Mouse (Mus musculus): ENCODE measurements at regions not wholly inside any gene's neighbourhood (a gene's known extent, or its start where the extent isn't known, plus 50 kb on each side); places are given as distances from the start of the nearest gene placed in this dataset.
A peak's percentile ranks its signal among the peaks of the same experiment; 100 is the strongest.

GRCm38 (mm10) chr4:98282275-98282674, 100.8 kb downstream of the Tm2d1 start:
- Histone ChIP-seq H3K4me3 (ENCODE audit: low read length) (no peak overlapping the region), H3K9ac (replicated peaks; ENCODE audit: low read length) (no peak overlapping the region), H3K4me1 (ENCODE audit: insufficient read depth, low read length) (no peaks in the 10 kb centered on the region), H3K27ac (no peak overlapping the region), H3K4me2 (ENCODE audit: low read depth, low read length) (no peak overlapping the region), H3K27me3 (ENCODE audit: insufficient read depth, low read length) (no peaks in the 10 kb centered on the region), H3K36me3 (ENCODE audit: insufficient read depth, low read length) (no peaks in the 10 kb centered on the region), H3K9me3 (ENCODE audit: low read length) (no peaks in the 10 kb centered on the region)
- no peak for ATAC-seq
- DNase-seq (ENCODE audit: low spot score) = no peak
- TF ChIP-seq CTCF (IDR thresholded peaks at IDR 0.05; ENCODE audit: low read depth) = no peak
- 77% methylated on average over 2 of the region's 2 CpGs for WGBS

- no peak overlapping the region for H3K4me3 ChIP-seq (ENCODE audit: low read length)
- no peaks in the 10 kb centered on the region for H3K4me1 ChIP-seq (ENCODE audit: insufficient read depth, low read length)
- no peaks in the 10 kb centered on the region for H3K9me3 ChIP-seq (ENCODE audit: low read length)
- DNase-seq (ENCODE audit: low spot score) (no peak), ATAC-seq (no peak)
- WGBS = 84% methylated on average over 7 of the region's 7 CpGs
- H3K27ac ChIP-seq = no peak overlapping the region
- H3K27me3 ChIP-seq (ENCODE audit: insufficient read depth, low read length) = no peaks in the 10 kb centered on the region
- TF ChIP-seq CTCF (IDR thresholded peaks at IDR 0.05; ENCODE audit: low read depth) = no peak
- H3K4me2 ChIP-seq (ENCODE audit: low read depth, low read length) = no peak overlapping the region
- H3K9ac ChIP-seq (replicated peaks; ENCODE audit: low read length) = no peak overlapping the region
- no peaks in the 10 kb centered on the region for H3K36me3 ChIP-seq (ENCODE audit: insufficient read depth, low read length)
Observed at GRCm38 (mm10) chr4:98258336-98258735, 124.8 kb downstream of the Tm2d1 start.

- Histone ChIP-seq H3K27ac (no peak overlapping the region), H3K9ac (replicated peaks; ENCODE audit: low read length) (no peak overlapping the region), H3K36me3 (ENCODE audit: insufficient read depth, low read length) (no peaks in the 10 kb centered on the region), H3K9me3 (ENCODE audit: low read length) (no peaks in the 10 kb centered on the region), H3K4me3 (ENCODE audit: low read length) (no peak overlapping the region), H3K27me3 (ENCODE audit: insufficient read depth, low read length) (no peaks in the 10 kb centered on the region), H3K4me1 (ENCODE audit: insufficient read depth, low read length) (no peaks in the 10 kb centered on the region), H3K4me2 (ENCODE audit: low read depth, low read length) (no peak overlapping the region)
- DNase-seq (ENCODE audit: low spot score) (peak; percentile 3), ATAC-seq (peak; percentile 61; the same call in 1 of the 2 replicates)
- TF ChIP-seq CTCF (IDR thresholded peaks at IDR 0.05; ENCODE audit: low read depth) = no peak
- WGBS = 59% methylated on average over 9 of the region's 9 CpGs
Observed at GRCm38 (mm10) chr4:98257711-98258110, 125.4 kb downstream of the Tm2d1 start.

- no peak overlapping the region for H3K9ac ChIP-seq (replicated peaks; ENCODE audit: low read length)
- no peaks in the 10 kb centered on the region for H3K27me3 ChIP-seq (ENCODE audit: insufficient read depth, low read length)
- no peak overlapping the region for H3K4me3 ChIP-seq (ENCODE audit: low read length)
- no peaks in the 10 kb centered on the region for H3K4me1 ChIP-seq (ENCODE audit: insufficient read depth, low read length)
- peak; percentile 55 for TF ChIP-seq CTCF (IDR thresholded peaks at IDR 0.05; ENCODE audit: low read depth)
- no peak overlapping the region for H3K27ac ChIP-seq
- no peak overlapping the region for H3K4me2 ChIP-seq (ENCODE audit: low read depth, low read length)
- no peaks in the 10 kb centered on the region for H3K36me3 ChIP-seq (ENCODE audit: insufficient read depth, low read length)
- DNase-seq (ENCODE audit: low spot score) (peak; percentile 72), ATAC-seq (peak; percentile 32; the same call in 1 of the 2 replicates)
- 38% methylated on average over 18 of the region's 18 CpGs for WGBS
- H3K9me3 ChIP-seq (ENCODE audit: low read length) = no peaks in the 10 kb centered on the region
Observed at GRCm38 (mm10) chr4:98254856-98255853, 128.0 kb downstream of the Tm2d1 start.

GRCm38 (mm10) chr4:98243941-98244929, 138.9 kb downstream of the Tm2d1 start:
- peaks cover 7% of the 10 kb centered on the region; the same call in 1 of the 2 replicates for H3K4me1 ChIP-seq (ENCODE audit: insufficient read depth, low read length)
- H3K9me3 ChIP-seq (ENCODE audit: low read length) = no peaks in the 10 kb centered on the region
- no peak for TF ChIP-seq CTCF (IDR thresholded peaks at IDR 0.05; ENCODE audit: low read depth)
- H3K27ac ChIP-seq = peak overlapping the region; percentile 68
- ATAC-seq (peak; percentile 77), DNase-seq (ENCODE audit: low spot score) (peak; percentile 66)
- H3K9ac ChIP-seq (replicated peaks; ENCODE audit: low read length) = peak overlapping the region; percentile 47
- peak overlapping the region; percentile 35 for H3K4me3 ChIP-seq (ENCODE audit: low read length)
- no peaks in the 10 kb centered on the region for H3K27me3 ChIP-seq (ENCODE audit: insufficient read depth, low read length)
- no peaks in the 10 kb centered on the region for H3K36me3 ChIP-seq (ENCODE audit: insufficient read depth, low read length)
- 5% methylated on average over 15 of the region's 16 CpGs for WGBS
- peak overlapping the region; percentile 62 for H3K4me2 ChIP-seq (ENCODE audit: low read depth, low read length)

- H3K27ac ChIP-seq = 0 out of 2 replicates have a peak overlapping the region, but pooled peaks have one; percentile 20
- TF ChIP-seq CTCF (IDR thresholded peaks at IDR 0.05; ENCODE audit: low read depth) = peak; percentile 83
- H3K36me3 ChIP-seq (ENCODE audit: insufficient read depth, low read length) = no peaks in the 10 kb centered on the region
- H3K4me3 ChIP-seq (ENCODE audit: low read length) = peak overlapping the region; percentile 19
- peak overlapping the region; percentile 62 for H3K4me2 ChIP-seq (ENCODE audit: low read depth, low read length)
- no peak overlapping the region for H3K9ac ChIP-seq (replicated peaks; ENCODE audit: low read length)
- H3K4me1 ChIP-seq (ENCODE audit: insufficient read depth, low read length) = peaks cover 7% of the 10 kb centered on the region; the same call in 1 of the 2 replicates
- H3K9me3 ChIP-seq (ENCODE audit: low read length) = no peaks in the 10 kb centered on the region
- ATAC-seq (peak; percentile 89), DNase-seq (ENCODE audit: low spot score) (peak; percentile 92)
- H3K27me3 ChIP-seq (ENCODE audit: insufficient read depth, low read length) = no peaks in the 10 kb centered on the region
- 4% methylated on average over 6 of the region's 6 CpGs for WGBS
Observed at GRCm38 (mm10) chr4:98243502-98243901, 139.6 kb downstream of the Tm2d1 start.

Data from hindbrain, postnatal 0 days (tissue).